Mouse (Mus musculus) C2C12 (cell line): ENCODE measurements around the gene Cep41.

Experiments used
- CEBPB ChIP-seq: IDR thresholded peaks from one replicate; pipeline ENCODE4 v1.6.1; 2011; ENCODE audit warnings: low read depth, mild to moderate bottlenecking, control low read depth, moderate library complexity
- CTCF ChIP-seq: IDR thresholded peaks from one replicate; pipeline ENCODE4 v1.5.1; 2011; ENCODE audit not compliant: control insufficient read depth, insufficient read depth, insufficient read length
- MAX ChIP-seq: IDR thresholded peaks from one replicate; pipeline ENCODE4 v1.6.1; 2011; ENCODE audit warnings: mild to moderate bottlenecking, control low read depth
- MYOD1 ChIP-seq: IDR thresholded peaks from one replicate; pipeline ENCODE4 v1.6.1; 2011; ENCODE audit warnings: low read depth; ENCODE audit not compliant: control insufficient read depth, insufficient read length
- MYOG ChIP-seq: IDR thresholded peaks from one replicate; pipeline ENCODE4 v1.6.1; 2011; ENCODE audit not compliant: control insufficient read depth, insufficient read length; ENCODE audit errors: extremely low read depth
- USF1 ChIP-seq: IDR thresholded peaks from one replicate; pipeline ENCODE4 v1.6.1; 2011; ENCODE audit warnings: low read depth, mild to moderate bottlenecking, control low read depth, moderate library complexity

DNA sequence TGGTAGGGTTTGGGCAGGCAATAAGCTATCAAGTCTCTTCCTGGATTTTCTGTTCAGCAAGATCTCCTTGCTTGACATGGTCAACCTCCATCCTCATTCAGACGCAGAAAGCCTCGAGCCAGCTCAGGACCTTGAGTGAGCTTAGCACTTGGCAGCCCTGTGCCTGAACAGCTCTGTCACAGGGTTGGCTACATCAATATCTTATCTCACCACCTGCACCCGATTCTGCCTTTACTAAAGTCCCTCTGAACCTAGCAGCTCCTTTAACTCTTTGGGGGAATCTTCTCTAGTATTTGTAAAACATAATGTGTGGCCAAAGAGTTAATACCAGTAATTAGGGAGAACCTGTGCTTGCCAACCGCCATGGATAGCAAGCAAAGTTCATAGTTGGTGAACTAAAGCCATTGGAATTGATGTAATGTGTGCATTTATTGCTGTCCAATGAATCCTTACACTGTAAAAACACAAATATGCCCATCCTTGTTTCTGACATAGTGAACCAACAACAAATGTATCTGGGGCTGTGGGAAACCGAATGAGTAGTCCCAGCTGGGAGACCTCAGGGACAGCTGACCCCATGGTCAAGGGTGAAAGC is 54.8 kb downstream of the Cep41 start, which contains the start of gene Cpa1:
- no peak for TF ChIP-seq CTCF
- no peak for TF ChIP-seq MAX
- no peak for TF ChIP-seq CEBPB
- no peak for TF ChIP-seq MYOG
- TF ChIP-seq USF1 = no peak
- no peak for TF ChIP-seq MYOD1
